Mouse (Mus musculus) neural tube, embryonic 12.5 days (tissue): ENCODE results near the gene Rnf224. TPM values are rescaled to one million over a fixed set of nuclear protein-coding genes. Genes with fewer than 3 reads are reported as not detected.

Source experiments
- ATAC-seq: fragments of 200-750 bp; cut with Nextera tagmentation; 2 replicates; pipeline ENCODE4 v1.8.0; 2017; ENCODE audit warnings: low read depth, mild to moderate bottlenecking, moderate TSS enrichment, moderate library complexity; ENCODE audit not compliant: low FRiP score
- H3K27ac ChIP-seq: fragments of 300-500 bp; sonication (generic); 2 replicates; pipeline ENCODE4 v1.5.1; 2016
- H3K27me3 ChIP-seq: fragments of 300-500 bp; sonication (generic); replicated peaks from 2 replicates; pipeline ENCODE4 v1.6.1; 2016; ENCODE audit warnings: mild to moderate bottlenecking
- H3K36me3 ChIP-seq: fragments of 300-500 bp; sonication (generic); 2 replicates; pipeline ENCODE4 v1.6.1; 2016; ENCODE audit warnings: mild to moderate bottlenecking
- H3K4me1 ChIP-seq: fragments of 300-500 bp; sonication (generic); 2 replicates; pipeline ENCODE4 v1.6.1; 2016
- H3K4me2 ChIP-seq: fragments of 300-500 bp; sonication (generic); replicated peaks from 2 replicates; pipeline ENCODE4 v1.6.1; 2016; ENCODE audit warnings: mild to moderate bottlenecking
- H3K4me3 ChIP-seq: fragments of 300-500 bp; sonication (generic); 2 replicates; pipeline ENCODE4 v1.5.1; 2016
- H3K9ac ChIP-seq: fragments of 300-500 bp; sonication (generic); 2 replicates; pipeline ENCODE4 v1.6.1; 2016; ENCODE audit warnings: mild to moderate bottlenecking
- H3K9me3 ChIP-seq: fragments of 300-500 bp; sonication (generic); 2 replicates; pipeline ENCODE4 v1.6.1; 2016; ENCODE audit warnings: mild to moderate bottlenecking
- WGBS: fragments of 180-500 bp; shearing (Covaris S2); methylation state at CpG from one replicate; pipeline ENCODE4 v1.1.7; 2016; 5-methylcytosine and 5-hydroxymethylcytosine counted together
- polyA plus RNA-seq: library from polyadenylated mRNA; unstranded; fragments of >200 nt; fragmentation: Nextera tagmentation; extraction: Ambion mirVana; gene quantifications from 2 replicates; pipeline ENCODE4 v1.2.1, GENCODE M21; 2016

Gene Rnf224
- polyA plus RNA-seq, 1 experiment from 2014 or later = not detected

- H3K9me3 ChIP-seq = no peaks in the 10 kb centered on the region
- peaks cover 16% of the 10 kb centered on the region for H3K4me1 ChIP-seq
- 91% methylated on average over 10 of the region's 10 CpGs for WGBS
- ATAC-seq = no peak
- H3K4me3 ChIP-seq = no peak within 1 kb of the TSS
- no peak within 1 kb of the TSS for H3K27ac ChIP-seq
- peaks cover 16% of the 10 kb centered on the region for H3K27me3 ChIP-seq
- no peak within 1 kb of the TSS for H3K4me2 ChIP-seq
- H3K36me3 ChIP-seq = peaks cover 63% of the 10 kb centered on the region
- H3K9ac ChIP-seq = 0 out of 2 replicates have a peak within 1 kb of the TSS, but pooled peaks have one; percentile 8
These were observed 9.8 kb upstream of the Rnf224 start, which contains the start of gene AL732309.1 for GRCm38 (mm10) chr2:25246183-25247072. AL732309.1 (minus strand) TSS chr2:25246863.

GRCm38 (mm10) chr2:25244144-25244543, 7.6 kb upstream of the Rnf224 start:
- H3K4me1 ChIP-seq = peaks cover 21% of the 10 kb centered on the region
- no peak overlapping the region for H3K27ac ChIP-seq
- 88% methylated on average over 4 of the region's 4 CpGs for WGBS
- peaks cover 40% of the 10 kb centered on the region for H3K36me3 ChIP-seq
- no peaks in the 10 kb centered on the region for H3K9me3 ChIP-seq
- H3K4me2 ChIP-seq = 0 out of 2 replicates have a peak overlapping the region, but pooled peaks have one; percentile 94
- no peak overlapping the region for H3K9ac ChIP-seq
- H3K27me3 ChIP-seq = peaks cover 17% of the 10 kb centered on the region
- no peak for ATAC-seq
- H3K4me3 ChIP-seq = no peak overlapping the region

DNA sequence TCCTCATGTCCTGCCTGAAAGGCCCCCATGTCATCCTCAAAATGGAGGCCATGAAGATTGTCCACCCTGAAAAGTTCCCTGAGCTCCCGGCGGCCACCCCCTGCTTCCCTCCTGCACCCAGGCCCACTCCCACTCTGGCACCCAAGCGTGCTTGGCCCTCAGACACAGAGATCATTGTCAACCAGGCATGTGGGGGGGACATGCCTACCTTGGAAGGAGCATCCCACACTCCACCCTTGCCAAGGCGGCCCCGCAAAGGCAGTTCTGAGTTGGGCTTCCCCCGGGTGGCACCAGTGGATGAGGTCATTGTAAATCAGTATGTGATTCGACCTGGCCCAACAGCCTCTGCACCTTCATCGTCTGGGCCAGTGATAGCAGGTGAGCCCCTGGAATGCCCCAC, 6.8 kb upstream of the Rnf224 start:
- H3K27me3 ChIP-seq = peaks cover 17% of the 10 kb centered on the region
- no peak overlapping the region; the same call in 1 of the 2 replicates for H3K4me3 ChIP-seq
- WGBS = 78% methylated on average over 8 of the region's 8 CpGs
- H3K4me1 ChIP-seq = peaks cover 21% of the 10 kb centered on the region
- H3K9me3 ChIP-seq = no peaks in the 10 kb centered on the region
- no peak for ATAC-seq
- peak overlapping the region; percentile 94 for H3K4me2 ChIP-seq
- no peak overlapping the region for H3K27ac ChIP-seq
- H3K9ac ChIP-seq = peak overlapping the region; percentile 82; the same call in 1 of the 2 replicates
- H3K36me3 ChIP-seq = peaks cover 33% of the 10 kb centered on the region

GRCm38 (mm10) chr2:25242101-25242506, 5.5 kb upstream of the Rnf224 start, which contains the start of the genes Rnf208 and Cysrt1:
Rnf208 (plus strand) TSS chr2:25242255.
Cysrt1 (minus strand) TSS chr2:25242452.
- Histone ChIP-seq H3K9ac (peak within 1 kb of the TSS; percentile 82), H3K27ac (no peak within 1 kb of the TSS), H3K4me1 (peaks cover 21% of the 10 kb centered on the region), H3K4me2 (peak within 1 kb of the TSS; percentile 94), H3K4me3 (peak within 1 kb of the TSS; percentile 60), H3K9me3 (no peaks in the 10 kb centered on the region), H3K27me3 (peaks cover 17% of the 10 kb centered on the region), H3K36me3 (peaks cover 22% of the 10 kb centered on the region)
- under 1% methylated on average over 54 of the region's 59 CpGs for WGBS
- peak; percentile 39 for ATAC-seq

- peak; percentile 26 for ATAC-seq
- H3K36me3 ChIP-seq = peaks cover 16% of the 10 kb centered on the region
- peak overlapping the region; percentile 82; the same call in 1 of the 2 replicates for H3K9ac ChIP-seq
- peak overlapping the region; percentile 60 for H3K4me3 ChIP-seq
- peaks cover 21% of the 10 kb centered on the region for H3K4me1 ChIP-seq
- WGBS = 23% methylated on average over 6 of the region's 6 CpGs
- H3K27ac ChIP-seq = no peak overlapping the region
- peaks cover 17% of the 10 kb centered on the region for H3K27me3 ChIP-seq
- peak overlapping the region; percentile 94 for H3K4me2 ChIP-seq
- H3K9me3 ChIP-seq = no peaks in the 10 kb centered on the region
These were observed 4.8 kb upstream of the Rnf224 start for GRCm38 (mm10) chr2:25241438-25241775.

GRCm38 (mm10) chr2:25240723-25241437, 4.3 kb upstream of the Rnf224 start:
- H3K4me1 ChIP-seq = peaks cover 21% of the 10 kb centered on the region
- WGBS = 2% methylated on average over 29 of the region's 29 CpGs
- H3K27ac ChIP-seq = no peak overlapping the region
- H3K36me3 ChIP-seq = peaks cover 11% of the 10 kb centered on the region
- peak overlapping the region; percentile 60 for H3K4me3 ChIP-seq
- no peaks in the 10 kb centered on the region for H3K9me3 ChIP-seq
- peak overlapping the region; percentile 94 for H3K4me2 ChIP-seq
- H3K27me3 ChIP-seq = peaks cover 17% of the 10 kb centered on the region
- H3K9ac ChIP-seq = peak overlapping the region; percentile 5; the same call in 1 of the 2 replicates
- ATAC-seq = peak; percentile 69

- H3K9me3 ChIP-seq = no peaks in the 10 kb centered on the region
- peaks cover 21% of the 10 kb centered on the region for H3K4me1 ChIP-seq
- no peak overlapping the region for H3K9ac ChIP-seq
- peaks cover 17% of the 10 kb centered on the region for H3K27me3 ChIP-seq
- 48% methylated on average over 8 of the region's 8 CpGs for WGBS
- H3K27ac ChIP-seq = no peak overlapping the region
- H3K4me2 ChIP-seq = peak overlapping the region; percentile 94
- no peak overlapping the region for H3K4me3 ChIP-seq
- no peak for ATAC-seq
- H3K36me3 ChIP-seq = peaks cover 5% of the 10 kb centered on the region
These were observed 3.7 kb upstream of the Rnf224 start for GRCm38 (mm10) chr2:25240310-25240709.

- no peaks in the 10 kb centered on the region for H3K36me3 ChIP-seq
- no peak overlapping the region for H3K27ac ChIP-seq
- peaks cover 21% of the 10 kb centered on the region for H3K4me1 ChIP-seq
- H3K9me3 ChIP-seq = no peaks in the 10 kb centered on the region
- H3K4me2 ChIP-seq = no peak overlapping the region
- 89% methylated on average over 3 of the region's 3 CpGs for WGBS
- no peak overlapping the region for H3K4me3 ChIP-seq
- peaks cover 17% of the 10 kb centered on the region for H3K27me3 ChIP-seq
- no peak overlapping the region for H3K9ac ChIP-seq
- no peak for ATAC-seq
These were observed 3.2 kb upstream of the Rnf224 start for GRCm38 (mm10) chr2:25239766-25240165.

DNA sequence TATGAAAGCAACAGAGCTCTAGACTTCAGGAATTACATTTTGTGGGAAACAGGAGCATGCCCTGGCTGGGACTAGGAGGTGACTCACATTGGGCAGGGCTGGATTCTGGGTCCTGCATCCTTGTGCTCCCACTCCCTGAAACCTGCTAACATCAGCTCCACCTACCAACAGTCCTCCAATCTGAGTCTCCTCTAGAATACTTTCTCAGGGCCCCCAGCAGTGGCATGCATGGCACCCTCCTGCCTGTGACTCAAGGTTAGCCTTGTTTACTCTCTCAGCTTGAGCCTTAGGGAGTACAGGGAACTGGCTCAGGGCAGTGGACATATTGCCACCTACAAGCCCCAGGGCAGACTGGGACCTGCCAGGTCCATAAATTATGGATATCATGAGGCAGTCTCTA, 1.5 kb upstream of the Rnf224 start:
- no peak overlapping the region for H3K4me2 ChIP-seq
- H3K27ac ChIP-seq = no peak overlapping the region
- H3K27me3 ChIP-seq = peaks cover 14% of the 10 kb centered on the region
- H3K4me3 ChIP-seq = no peak overlapping the region
- no peaks in the 10 kb centered on the region for H3K9me3 ChIP-seq
- H3K4me1 ChIP-seq = peaks cover 21% of the 10 kb centered on the region
- no peak for ATAC-seq
- no peaks in the 10 kb centered on the region for H3K36me3 ChIP-seq
- no peak overlapping the region for H3K9ac ChIP-seq

DNA sequence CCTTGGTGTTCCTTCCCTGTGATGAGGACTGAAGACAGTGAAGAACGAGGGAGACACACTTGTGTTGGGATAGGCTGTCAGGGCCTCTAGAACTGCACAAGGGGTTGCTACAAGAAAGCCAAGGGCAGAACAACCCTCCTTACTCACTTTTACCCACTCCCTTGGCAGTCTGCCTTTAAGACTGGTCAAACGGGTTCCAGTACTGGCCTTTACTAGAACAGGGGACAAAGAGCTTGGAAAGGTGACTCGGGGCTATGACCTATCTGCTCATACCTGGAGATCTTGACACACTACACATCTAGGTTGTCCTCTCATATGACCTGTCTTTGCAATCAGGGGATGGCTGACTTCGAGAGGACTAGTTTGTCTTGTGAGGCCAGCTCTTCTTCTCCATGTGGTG, 935 bp upstream of the Rnf224 start:
- Histone ChIP-seq H3K27me3 (peaks cover 8% of the 10 kb centered on the region), H3K36me3 (no peaks in the 10 kb centered on the region), H3K4me2 (no peak overlapping the region), H3K9ac (no peak overlapping the region), H3K4me1 (peaks cover 15% of the 10 kb centered on the region), H3K27ac (no peak overlapping the region), H3K9me3 (no peaks in the 10 kb centered on the region), H3K4me3 (no peak overlapping the region)
- ATAC-seq = no peak
- 67% methylated on average over 4 of the region's 4 CpGs for WGBS

- ATAC-seq = no peak
- no peak overlapping the region for H3K9ac ChIP-seq
- H3K9me3 ChIP-seq = no peaks in the 10 kb centered on the region
- no peaks in the 10 kb centered on the region for H3K4me1 ChIP-seq
- H3K27me3 ChIP-seq = peaks cover 9% of the 10 kb centered on the region; the same call in 1 of the 2 replicates
- H3K4me2 ChIP-seq = no peak overlapping the region
- no peaks in the 10 kb centered on the region for H3K36me3 ChIP-seq
- 71% methylated on average over 5 of the region's 5 CpGs for WGBS
- no peak overlapping the region for H3K4me3 ChIP-seq
- no peak overlapping the region for H3K27ac ChIP-seq
These were observed 1.9 kb downstream of the Rnf224 start for GRCm38 (mm10) chr2:25234551-25235220.

DNA sequence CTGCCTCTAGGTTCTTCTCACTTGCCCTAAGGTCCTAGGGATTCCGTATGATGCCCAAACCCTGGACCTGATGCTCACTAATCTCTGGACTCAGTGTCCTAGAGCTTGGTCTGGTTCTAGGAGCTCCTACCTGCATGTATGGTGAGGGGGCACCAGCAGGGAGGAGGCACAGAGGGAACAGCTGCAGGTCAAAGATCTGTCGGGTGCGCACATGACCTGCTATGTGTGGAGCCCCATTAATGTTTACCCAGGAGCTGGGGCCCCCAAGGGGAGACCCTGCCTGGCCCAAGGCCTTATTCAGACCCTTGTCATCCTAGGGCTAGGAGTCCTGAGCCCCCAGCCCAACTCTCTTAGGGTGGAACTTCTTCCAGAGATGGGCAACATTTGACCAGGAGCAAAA, 2.5 kb downstream of the Rnf224 start, which contains the start of gene Slc34a3:
Slc34a3 (minus strand) TSS at position 315 of the 400 bp plus-strand sequence.
- no peak within 1 kb of the TSS for H3K4me3 ChIP-seq
- peaks cover 1% of the 10 kb centered on the region for H3K4me1 ChIP-seq
- no peak within 1 kb of the TSS for H3K27ac ChIP-seq
- 94% methylated on average over 3 of the region's 3 CpGs for WGBS
- no peak within 1 kb of the TSS for H3K9ac ChIP-seq
- H3K9me3 ChIP-seq = no peaks in the 10 kb centered on the region
- peaks cover 9% of the 10 kb centered on the region; the same call in 1 of the 2 replicates for H3K27me3 ChIP-seq
- H3K4me2 ChIP-seq = no peak within 1 kb of the TSS
- ATAC-seq = no peak
- H3K36me3 ChIP-seq = no peaks in the 10 kb centered on the region
